Mouse (Mus musculus) retina, embryonic 14.5 days (tissue): ENCODE results near the gene Prdx5.

Experiments used
- DNase-seq: peaks from one replicate; pipeline ENCODE4 v3.0.0-alpha.2; 2015; ENCODE audit warnings: low spot score

Gene Prdx5

DNA sequence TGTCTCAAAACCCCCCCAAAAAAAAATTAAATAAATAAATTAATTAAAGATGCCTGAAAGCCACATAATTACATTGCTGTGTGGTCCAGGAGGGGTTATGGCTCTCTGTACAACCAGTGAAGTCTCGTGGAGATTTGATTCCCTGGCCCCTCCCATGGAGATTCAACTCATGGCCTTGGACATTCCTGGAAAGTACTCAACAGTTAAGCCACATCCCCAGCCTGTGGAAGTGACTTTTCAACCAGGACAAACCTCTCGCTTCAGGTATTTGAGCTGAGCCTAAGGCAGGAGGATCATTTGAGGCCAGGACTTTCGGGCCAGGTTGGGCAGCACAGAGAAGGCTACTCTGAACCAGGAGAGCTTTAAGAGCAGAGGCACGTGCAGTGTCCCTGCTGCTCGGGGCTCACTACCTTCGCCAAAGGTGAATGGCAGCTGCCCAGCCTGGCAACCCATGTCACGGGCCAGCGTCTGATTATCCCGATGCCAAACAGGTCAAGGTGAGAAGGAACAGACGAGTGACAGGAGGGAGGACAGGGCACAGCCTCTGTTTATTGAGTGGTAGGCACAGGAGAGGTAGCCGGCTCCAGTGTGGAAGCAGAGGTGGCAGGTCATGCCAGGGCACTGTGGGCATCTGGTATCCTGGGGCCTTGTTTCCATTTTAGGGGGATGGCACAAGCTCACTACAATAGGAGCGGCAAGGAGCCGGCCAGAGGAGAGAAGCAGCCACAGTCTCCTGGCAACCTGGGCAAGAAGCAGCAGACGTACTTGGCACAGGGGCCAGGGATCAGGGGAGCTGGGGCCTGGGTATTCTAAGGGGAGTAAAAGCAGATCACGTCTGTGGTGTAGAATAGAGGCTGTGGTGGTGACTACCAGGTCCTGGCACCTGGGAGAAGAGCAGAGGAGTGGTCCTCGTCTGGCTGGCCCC lies 27.9 kb upstream of the Prdx5 start:
- no peak for DNase-seq

DNA sequence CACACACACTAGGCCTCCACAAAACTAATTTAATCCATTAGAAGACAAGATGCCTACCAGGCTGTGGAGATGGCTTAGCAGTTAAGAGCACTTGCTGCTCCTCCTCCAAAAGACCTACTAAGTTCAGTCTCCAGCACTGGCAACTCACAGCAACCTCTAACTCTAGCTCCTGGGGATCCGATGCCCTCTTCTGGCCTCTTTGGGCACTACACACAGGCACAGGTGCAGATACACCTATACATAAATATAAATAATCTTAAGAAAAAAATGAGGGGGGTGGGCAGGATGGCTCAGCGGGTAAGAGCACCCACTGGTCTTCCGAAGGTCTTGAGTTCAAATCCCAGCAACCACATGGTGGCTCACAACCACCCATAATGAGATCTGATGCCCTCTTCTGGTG lies 26.4 kb upstream of the Prdx5 start:
- no peak for DNase-seq

DNA sequence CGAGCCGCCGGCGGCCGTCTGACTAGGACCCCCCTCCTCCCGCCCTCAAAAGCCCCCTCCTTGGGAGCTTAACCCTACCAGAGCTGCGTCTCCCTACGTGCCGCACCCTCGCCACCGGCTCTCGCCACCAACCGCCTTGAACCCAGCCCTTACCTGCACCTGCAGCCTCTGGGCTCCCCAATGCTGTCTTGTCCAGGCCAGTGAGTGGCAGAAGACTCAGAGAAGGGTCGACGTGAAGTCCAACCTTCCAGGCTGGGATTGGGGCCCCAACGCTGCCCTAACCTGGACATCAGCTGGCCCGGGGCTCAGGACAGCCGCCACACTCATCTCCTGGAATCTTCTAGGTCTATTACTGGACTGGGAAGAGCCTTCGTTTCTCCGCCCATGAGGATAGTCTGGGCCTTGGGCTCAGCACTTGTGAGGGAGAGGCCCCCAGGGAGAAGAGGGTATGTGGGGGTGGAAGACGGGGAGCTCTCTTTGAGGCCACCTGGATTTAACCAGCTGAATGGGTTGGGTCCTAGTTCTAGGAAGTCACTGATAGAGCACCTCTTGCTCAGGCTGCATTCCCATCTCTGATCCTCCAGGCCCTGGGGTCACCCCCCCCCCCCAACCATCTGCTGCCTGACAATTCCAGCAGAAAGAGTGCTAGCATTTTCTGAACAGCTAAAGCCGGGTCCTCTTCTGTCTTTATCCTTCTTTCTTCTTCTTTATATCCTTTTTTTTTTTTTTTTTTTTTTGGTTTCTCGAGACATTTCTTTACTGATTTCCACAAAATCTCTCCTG lies 24.5 kb upstream of the Prdx5 start, which contains the start of gene Kcnk4:
TSS of gene Kcnk4 (minus strand) at position 321 of the 783 bp plus-strand sequence.
- no peak for DNase-seq

- peak; percentile 52 for DNase-seq
These were observed 23.7 kb upstream of the Prdx5 start for GRCm38 (mm10) chr19:6933436-6934194.

DNA sequence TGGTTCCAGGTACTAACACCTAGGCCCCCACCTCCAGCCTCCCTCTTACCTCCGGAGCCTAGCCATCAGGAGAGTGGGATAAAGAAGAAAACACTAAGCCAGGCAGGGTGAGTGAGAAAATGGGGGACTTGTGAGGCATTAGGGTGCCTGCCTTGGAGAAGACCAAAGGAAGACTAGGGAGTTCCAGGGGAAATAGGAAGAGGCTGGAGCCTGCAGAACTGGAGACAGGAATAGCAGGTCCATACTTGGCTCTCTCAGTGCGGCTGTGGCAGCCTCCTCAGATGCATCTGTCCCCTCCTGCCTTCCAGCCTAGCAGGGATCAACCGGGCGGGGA lies 23.2 kb upstream of the Prdx5 start:
- no peak for DNase-seq

GRCm38 (mm10) chr19:6932018-6932417 lies 22.1 kb upstream of the Prdx5 start:
- no peak for DNase-seq

GRCm38 (mm10) chr19:6931002-6931401 lies 21.1 kb upstream of the Prdx5 start:
- no peak for DNase-seq

DNA sequence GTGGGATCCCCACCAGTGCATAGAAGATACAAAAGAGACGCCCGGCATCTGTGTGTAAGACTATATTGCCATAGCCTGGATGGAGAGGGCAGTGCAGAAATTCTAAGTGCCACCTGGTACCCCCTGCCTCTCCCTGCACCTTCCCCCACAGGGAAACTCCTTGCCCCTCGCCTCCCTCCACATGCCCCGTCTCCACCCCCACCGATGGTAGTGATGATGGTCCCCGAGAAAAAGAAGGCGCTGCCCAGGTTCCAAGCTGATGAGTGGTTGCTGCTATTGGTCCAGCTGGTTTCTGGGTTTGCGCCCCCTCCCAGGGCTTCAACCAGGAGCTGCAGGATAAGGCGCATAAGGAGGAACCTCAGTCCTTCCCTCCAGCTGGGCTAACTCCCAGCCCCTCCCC lies 18.2 kb upstream of the Prdx5 start:
- DNase-seq = no peak

DNA sequence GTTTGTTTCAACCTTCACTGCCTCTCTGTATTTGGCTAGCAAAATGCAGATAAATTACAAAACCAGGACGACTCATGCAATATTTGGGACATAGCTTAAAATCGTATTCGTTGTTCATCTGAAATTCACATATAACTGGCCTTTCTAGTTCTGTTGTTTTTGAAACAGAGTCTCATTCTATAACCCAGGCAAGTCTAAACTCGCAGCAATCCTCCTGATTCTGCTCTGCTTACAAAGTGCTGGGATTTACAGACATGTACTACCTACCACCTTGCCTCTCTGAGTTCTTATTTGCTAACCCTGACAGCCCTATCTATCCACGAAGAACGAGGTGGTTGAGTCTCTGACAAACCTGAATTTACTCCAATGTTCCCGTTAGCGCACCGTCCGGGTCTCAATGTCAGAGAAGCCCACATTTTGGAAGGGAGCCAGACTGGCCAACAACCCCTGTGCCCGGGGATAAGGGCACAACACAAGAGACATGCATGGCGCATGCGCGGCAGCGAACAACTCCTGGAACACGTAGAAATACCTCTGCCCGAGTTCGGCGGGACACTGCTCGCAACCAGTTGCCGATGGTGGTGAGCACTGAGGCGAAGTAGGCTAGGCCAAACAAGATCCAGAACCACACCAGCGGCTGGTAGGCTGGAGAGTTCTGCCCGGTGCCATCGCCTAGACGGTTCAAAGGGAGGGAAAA lies 16.8 kb upstream of the Prdx5 start:
- DNase-seq = peak; percentile 37

DNA sequence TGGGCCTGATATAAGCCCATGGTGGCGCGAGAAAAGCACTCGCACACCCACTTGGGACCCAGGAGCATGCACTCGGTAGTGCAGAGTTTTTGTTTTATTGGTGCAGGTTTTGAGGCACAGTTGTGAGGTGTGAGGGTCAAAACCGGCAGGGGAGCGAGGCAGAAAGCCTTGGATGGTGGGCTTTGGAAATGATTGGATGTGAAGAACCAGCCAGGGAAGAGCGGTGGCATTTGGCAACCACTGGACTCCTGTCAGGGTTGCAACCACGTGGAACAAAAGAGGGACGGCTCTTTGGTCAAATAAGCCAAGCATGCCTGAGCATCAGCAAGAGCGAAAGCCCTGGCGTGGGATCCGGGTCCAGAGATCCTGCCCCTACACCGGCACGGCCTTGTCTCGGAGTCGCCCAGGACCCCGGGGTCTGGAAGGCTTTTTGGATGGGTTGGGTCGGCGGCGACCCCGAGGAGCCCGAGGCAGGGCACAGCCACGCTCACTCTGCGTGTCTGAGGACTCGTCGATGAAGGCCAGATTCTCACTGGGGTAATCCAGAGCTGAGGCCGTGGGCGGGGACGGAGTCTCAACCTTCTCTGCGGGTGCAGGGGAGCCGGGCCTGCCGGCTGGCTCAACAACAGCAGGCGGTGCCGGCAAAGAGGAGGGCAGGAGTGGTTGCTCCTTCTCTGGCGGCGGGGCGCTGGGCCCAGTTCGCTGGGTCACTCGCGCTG lies 15.9 kb upstream of the Prdx5 start:
- DNase-seq = no peak

- no peak for DNase-seq
These were observed 15.3 kb upstream of the Prdx5 start, which contains the start of gene Catsperz for GRCm38 (mm10) chr19:6925307-6925573. Gene Catsperz (minus strand): TSS chr19:6925380.

DNA sequence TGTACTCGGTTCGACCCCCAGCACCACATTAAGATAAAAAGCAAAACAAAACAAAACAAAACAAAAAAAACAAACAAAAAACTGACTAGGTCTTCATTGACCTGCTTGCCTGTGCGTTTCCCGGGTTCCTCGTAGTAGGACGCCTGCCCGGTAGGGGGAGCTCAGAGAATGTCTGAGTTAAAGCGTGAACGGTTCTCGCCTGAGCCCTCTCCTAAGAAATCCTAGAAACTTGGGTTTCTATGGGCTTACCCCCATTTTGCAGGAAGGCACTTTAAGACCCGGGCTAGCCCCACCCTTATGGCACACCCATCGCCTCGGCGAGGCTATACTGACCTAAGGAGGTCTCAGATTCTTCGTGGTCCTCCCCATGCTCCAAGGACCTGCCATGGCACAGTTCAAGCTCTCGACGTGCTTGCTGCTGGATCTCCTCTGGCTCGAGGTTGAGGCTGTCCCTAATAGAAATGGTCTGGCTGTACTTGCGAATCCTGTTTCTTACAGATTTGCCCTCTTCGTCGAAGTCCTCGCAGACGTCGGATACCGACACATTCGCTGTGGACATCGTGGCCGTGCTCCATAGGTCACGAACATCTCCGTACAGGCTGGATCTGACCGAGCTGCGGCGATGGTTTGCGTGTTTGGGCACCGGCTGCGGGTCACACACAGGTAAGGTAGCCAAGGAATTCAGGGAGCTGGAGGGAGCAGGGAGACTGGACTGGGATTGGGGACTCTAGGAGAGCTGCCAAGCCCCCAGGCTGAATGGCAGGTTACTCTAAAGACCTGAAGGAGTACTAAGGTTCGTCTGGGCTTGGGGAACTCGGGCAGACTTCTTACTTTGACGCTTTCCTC lies 14.8 kb upstream of the Prdx5 start:
- peak; percentile 83 for DNase-seq

DNA sequence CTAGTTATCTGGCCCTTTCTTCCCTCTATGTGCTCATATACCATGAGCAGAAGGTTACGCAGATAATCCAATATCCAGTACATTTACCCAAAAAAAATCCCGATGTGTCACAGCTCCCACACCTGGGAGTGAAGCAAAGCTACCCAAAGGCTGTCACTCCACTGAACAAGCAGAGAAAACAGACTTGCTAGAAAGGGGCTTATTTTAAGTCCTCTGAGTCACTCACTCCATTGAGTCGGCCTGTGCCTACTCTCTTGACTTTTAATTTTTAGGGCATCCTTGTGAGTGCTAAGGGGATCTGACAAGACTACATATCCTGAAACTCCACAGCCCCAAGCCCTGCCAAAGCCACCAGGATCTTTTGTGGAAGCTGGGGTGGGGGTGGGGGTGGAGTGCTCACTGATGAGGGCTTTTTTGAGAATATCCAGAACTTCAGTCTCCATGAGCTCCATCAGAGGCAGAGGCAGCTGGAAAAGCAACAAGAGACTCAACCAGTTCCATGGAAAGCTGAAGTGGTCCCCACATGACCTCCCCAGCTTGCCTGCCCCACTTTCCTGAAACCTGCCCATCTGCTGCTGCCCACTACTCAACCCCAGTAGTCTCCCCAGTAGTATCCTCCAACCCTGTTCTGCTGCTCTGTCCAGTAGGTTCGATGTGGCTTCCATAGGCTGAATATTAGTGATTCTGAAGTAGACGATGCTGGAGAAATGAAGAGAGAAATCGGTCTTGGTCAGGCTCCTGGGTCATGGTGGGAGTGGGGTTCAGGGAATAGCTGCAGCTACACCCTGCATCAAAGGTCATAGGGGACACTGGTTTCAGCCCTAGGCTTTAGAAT lies 13.2 kb upstream of the Prdx5 start:
- DNase-seq = no peak

GRCm38 (mm10) chr19:6921647-6922567 lies 12.0 kb upstream of the Prdx5 start, which contains the start of gene Esrra:
Gene Esrra (minus strand): TSS chr19:6921813.
- peak; percentile 100 for DNase-seq

DNA sequence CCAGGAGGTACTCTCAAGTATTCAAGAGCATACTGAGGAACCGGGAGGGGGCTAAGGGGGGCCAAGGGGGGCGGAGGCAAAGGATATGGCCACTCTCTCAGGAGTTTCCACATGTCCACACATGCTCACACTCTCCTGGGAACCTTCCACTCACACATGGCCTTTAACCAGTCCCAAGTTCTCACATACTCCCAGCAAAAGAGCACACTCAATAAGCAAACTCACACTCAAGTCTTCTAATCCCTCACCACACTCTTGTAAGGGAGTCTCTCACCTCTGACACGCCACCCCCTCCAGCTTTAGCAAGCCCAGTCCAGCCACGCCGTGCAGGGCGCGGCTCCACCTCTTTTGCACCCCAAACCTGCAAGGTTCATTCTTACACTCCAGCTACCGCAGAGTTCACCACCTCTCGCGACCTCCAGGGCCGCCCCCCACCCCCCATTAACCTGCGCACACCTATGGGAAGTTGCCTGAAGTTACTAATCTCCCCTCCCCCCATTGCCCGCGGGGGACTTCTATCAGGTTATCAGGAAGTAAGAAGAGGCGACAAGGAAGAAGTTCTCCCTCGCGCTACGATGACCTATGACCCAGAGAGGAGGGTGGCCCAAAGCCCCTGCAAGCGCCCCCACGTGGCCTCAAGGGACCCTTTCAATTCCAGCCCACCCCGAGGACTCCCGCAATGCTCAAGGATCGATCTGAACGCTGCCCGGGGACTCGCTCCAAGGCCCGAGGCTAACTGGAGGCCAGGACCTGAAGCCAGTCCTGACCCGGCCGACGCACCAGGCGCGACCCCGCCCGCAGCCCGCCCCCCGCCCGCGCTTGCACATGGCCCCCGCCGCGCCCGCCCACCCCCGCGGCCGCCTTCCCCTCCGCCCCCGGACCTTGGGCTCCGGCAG lies 11.1 kb upstream of the Prdx5 start:
- DNase-seq = peak; percentile 63

DNA sequence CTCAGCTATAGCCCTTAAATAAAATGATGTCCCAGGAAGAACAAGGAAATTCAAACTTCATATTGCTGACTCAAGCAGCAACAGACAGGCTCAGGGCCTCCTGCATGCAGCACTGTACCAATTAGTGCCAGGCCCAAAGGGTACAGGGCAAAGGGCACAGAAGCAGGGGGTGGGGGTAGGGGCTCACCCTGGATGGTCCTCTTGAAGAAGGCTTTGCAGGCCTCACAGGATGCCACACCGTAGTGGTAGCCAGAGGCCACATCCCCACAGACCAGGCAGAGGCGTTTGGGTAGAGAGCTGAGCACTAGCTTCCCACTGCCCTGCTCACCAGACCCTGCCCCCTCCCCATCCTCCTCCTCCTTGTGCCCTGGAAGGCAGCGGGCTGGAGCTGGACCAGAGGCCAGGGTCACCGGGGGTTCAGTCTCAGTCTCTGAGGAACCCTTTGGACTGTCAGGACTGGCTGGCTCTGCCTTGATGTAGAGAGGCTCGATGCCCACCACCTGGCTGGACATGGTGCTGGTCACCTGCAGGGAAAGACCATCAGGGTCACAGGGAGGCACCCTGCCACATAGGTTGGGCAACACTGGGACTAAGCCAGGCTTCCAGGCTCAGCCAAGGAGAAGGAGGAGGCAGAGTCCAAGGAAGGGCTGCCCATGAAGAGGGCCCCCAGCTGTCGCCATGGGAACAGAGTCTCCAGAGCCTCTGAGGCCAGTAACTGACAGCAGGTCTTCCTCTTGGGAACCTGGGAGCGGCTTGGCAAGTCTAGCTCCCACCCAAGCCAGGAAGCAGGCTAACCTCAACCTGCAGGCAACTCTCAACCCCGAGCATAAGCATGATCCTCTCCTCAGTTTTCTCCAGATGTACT lies 10.2 kb upstream of the Prdx5 start:
- peak; percentile 77 for DNase-seq
